Mouse (Mus musculus): ENCODE results near the gene Peli2. TPM values are rescaled to one million over a fixed set of nuclear protein-coding genes. Genes with fewer than 3 reads are reported as not detected.

The Peli2 gene
- 1.1 TPM for total RNA-seq (2023)

DNA sequence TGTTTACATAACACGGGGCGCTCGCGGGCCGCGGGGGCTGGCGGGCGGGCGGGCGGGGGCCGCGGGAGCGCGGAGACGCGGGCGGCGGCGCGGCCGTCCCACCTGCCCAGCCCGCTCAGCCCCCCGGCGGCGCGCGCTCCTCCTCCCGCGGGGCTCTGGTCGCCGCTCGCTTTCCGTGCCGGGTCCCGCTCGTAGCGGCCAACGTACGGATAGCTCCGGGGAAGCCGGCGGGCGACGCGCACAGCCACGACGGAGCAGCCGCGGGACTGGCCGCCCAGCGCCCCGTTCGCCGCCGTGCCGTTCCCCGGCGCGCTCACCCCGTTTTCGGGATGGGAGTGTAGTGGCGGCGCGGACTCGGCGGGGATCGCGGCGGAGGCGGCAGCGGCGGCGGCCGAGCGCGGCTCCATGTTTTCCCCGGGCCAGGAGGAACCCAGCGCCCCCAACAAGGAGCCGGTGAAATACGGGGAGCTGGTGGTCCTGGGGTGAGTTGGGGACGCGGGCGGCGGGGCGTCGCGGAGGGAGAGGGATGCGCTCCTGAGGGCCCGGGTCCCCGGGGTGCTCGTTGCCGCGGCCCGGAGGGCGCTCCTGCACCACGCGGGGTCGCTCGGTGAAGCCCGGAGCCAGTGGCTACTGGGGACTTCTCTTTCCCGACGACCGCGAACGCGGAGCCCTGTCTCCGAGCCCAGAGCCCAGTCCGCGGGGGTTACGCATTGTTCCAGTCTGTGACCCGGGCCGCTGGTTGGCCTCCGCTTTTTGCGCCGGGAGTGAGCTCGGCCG is at the start of gene Peli2:
TSS of gene Peli2 (plus strand) at position 72 of the 777 bp plus-strand sequence.

